Mouse (Mus musculus): ENCODE data around the gene Chad. TPM values are rescaled to one million over a fixed set of nuclear protein-coding genes. Genes with fewer than 3 reads are reported as not detected.

Chad gene
- total and polyA plus RNA-seq, 3 experiments = 0.08 to 0.11 TPM; not detected in 1

- Histone ChIP-seq H3K36me3 (ENCODE audit: control insufficient read depth in 1 of 2, insufficient read depth in 2 of 2, low read length in 2 of 2) (no peaks in the 10 kb centered on the region), H3K9ac (ENCODE audit: control insufficient read depth, low read depth, low read length, poor library complexity, severe bottlenecking) (no peak overlapping the region), H3K9me3 (replicated peaks; ENCODE audit: insufficient read depth, low read length) (no peaks in the 10 kb centered on the region), H3K4me3 (ENCODE audit: control insufficient read depth in 1 of 2, insufficient read depth in 1 of 2, low read depth in 2 of 2, low read length in 2 of 2) (no peak overlapping the region), H3K27me3 (ENCODE audit: control insufficient read depth in 1 of 2, insufficient read depth in 2 of 2, low read length in 2 of 2) (no peaks in the 10 kb centered on the region), H3K4me1 (ENCODE audit: control insufficient read depth in 1 of 2, insufficient read depth in 2 of 2, low read length in 2 of 2) (no peaks in the 10 kb centered on the region), H3K27ac (ENCODE audit: control insufficient read depth, low read depth, low read length) (no peak overlapping the region), H3K79me2 (ENCODE audit: control insufficient read depth, insufficient read depth, low read length, poor library complexity) (no peaks in the 10 kb centered on the region)
- TF ChIP-seq ETS1 (IDR thresholded peaks at IDR 0.05; ENCODE audit: low read depth, low read length) = no peak
- TF ChIP-seq ZKSCAN1 (IDR thresholded peaks at IDR 0.05; ENCODE audit: low read depth, low read length) = no peak
- TF ChIP-seq E2F4 (IDR thresholded peaks at IDR 0.05; ENCODE audit: borderline replicate concordance, low read depth, low read length) = no peak
- no peak for TF ChIP-seq ZC3H11A (IDR thresholded peaks at IDR 0.05; ENCODE audit: low read depth, low read length)
- TF ChIP-seq POLR2AphosphoS2 (IDR thresholded peaks at IDR 0.05; ENCODE audit: low read length) = no peak
- TF ChIP-seq GATA1 (IDR thresholded peaks at IDR 0.05; ENCODE audit: low read depth, low read length) = no peak
- TF ChIP-seq MAZ (IDR thresholded peaks at IDR 0.05; ENCODE audit: low read depth, low read length) = no peak
- no peak for TF ChIP-seq KAT2A (conservative IDR thresholded peaks at IDR 0.05; ENCODE audit: low read depth, low read length)
- no peak for TF ChIP-seq MYB (IDR thresholded peaks at IDR 0.05; ENCODE audit: low read depth, low read length)
- no peak for TF ChIP-seq MYC (IDR thresholded peaks at IDR 0.05; ENCODE audit: low read depth, low read length)
- DNase-seq (ENCODE audit: low read depth, low spot score) = no peak
Observed at GRCm38 (mm10) chr11:94563383-94563782, 1.5 kb upstream of the Chad start.

- H3K36me3 ChIP-seq (ENCODE audit: control insufficient read depth in 1 of 2, insufficient read depth in 2 of 2, low read length in 2 of 2) = no peaks in the 10 kb centered on the region
- no peaks in the 10 kb centered on the region for H3K9me3 ChIP-seq (replicated peaks; ENCODE audit: insufficient read depth, low read length)
- no peak overlapping the region for H3K9ac ChIP-seq (ENCODE audit: control insufficient read depth, low read depth, low read length, poor library complexity, severe bottlenecking)
- H3K27me3 ChIP-seq (ENCODE audit: control insufficient read depth in 1 of 2, insufficient read depth in 2 of 2, low read length in 2 of 2) = no peaks in the 10 kb centered on the region
- no peak for TF ChIP-seq POLR2A (IDR thresholded peaks at IDR 0.05; ENCODE audit: control insufficient read depth in 1 of 2, insufficient read depth in 1 of 2, low read depth in 1 of 2, low read length in 2 of 2, poor library complexity in 1 of 2)
- TF ChIP-seq SMC3 (IDR thresholded peaks at IDR 0.05; ENCODE audit: low read depth, low read length) = no peak
- TF ChIP-seq HCFC1 (IDR thresholded peaks at IDR 0.05; ENCODE audit: low read depth, low read length) = no peak
- no peak overlapping the region for H3K4me3 ChIP-seq (ENCODE audit: control insufficient read depth in 1 of 2, insufficient read depth in 1 of 2, low read depth in 2 of 2, low read length in 2 of 2)
- no peaks in the 10 kb centered on the region for H3K79me2 ChIP-seq (ENCODE audit: control insufficient read depth, insufficient read depth, low read length, poor library complexity)
- DNase-seq (ENCODE audit: low read depth, low spot score) = no peak
- H3K27ac ChIP-seq (ENCODE audit: control insufficient read depth, low read depth, low read length) = no peak overlapping the region
- H3K4me1 ChIP-seq (ENCODE audit: control insufficient read depth in 1 of 2, insufficient read depth in 2 of 2, low read length in 2 of 2) = no peaks in the 10 kb centered on the region
Observed at GRCm38 (mm10) chr11:94563821-94564220, 1.0 kb upstream of the Chad start.

- Histone ChIP-seq H3K9me3 (replicated peaks; ENCODE audit: insufficient read depth, low read length) (no peaks in the 10 kb centered on the region), H3K36me3 (ENCODE audit: control insufficient read depth in 1 of 2, insufficient read depth in 2 of 2, low read length in 2 of 2) (no peaks in the 10 kb centered on the region), H3K4me1 (ENCODE audit: control insufficient read depth in 1 of 2, insufficient read depth in 2 of 2, low read length in 2 of 2) (no peaks in the 10 kb centered on the region), H3K79me2 (ENCODE audit: control insufficient read depth, insufficient read depth, low read length, poor library complexity) (no peaks in the 10 kb centered on the region), H3K4me3 (ENCODE audit: control insufficient read depth in 1 of 2, insufficient read depth in 1 of 2, low read depth in 2 of 2, low read length in 2 of 2) (no peak overlapping the region), H3K9ac (ENCODE audit: control insufficient read depth, low read depth, low read length, poor library complexity, severe bottlenecking) (no peak overlapping the region), H3K27ac (ENCODE audit: control insufficient read depth, low read depth, low read length) (no peak overlapping the region), H3K27me3 (ENCODE audit: control insufficient read depth in 1 of 2, insufficient read depth in 2 of 2, low read length in 2 of 2) (no peaks in the 10 kb centered on the region)
- TF ChIP-seq NELFE (IDR thresholded peaks at IDR 0.05; ENCODE audit: low read depth, low read length) (no peak), MXI1 (IDR thresholded peaks at IDR 0.05; ENCODE audit: low read depth, low read length) (no peak), MYB (IDR thresholded peaks at IDR 0.05; ENCODE audit: low read depth, low read length) (no peak), MAX (IDR thresholded peaks at IDR 0.05; ENCODE audit: low read length) (no peak), RAD21 (IDR thresholded peaks at IDR 0.05; ENCODE audit: low read depth, low read length) (no peak), ZC3H11A (IDR thresholded peaks at IDR 0.05; ENCODE audit: low read depth, low read length) (no peak), TAL1 (IDR thresholded peaks at IDR 0.05; ENCODE audit: low read length) (no peak), USF2 (IDR thresholded peaks at IDR 0.05; ENCODE audit: borderline replicate concordance in 1 of 2, insufficient read depth in 1 of 2, low read depth in 1 of 2, low read length in 2 of 2) (no peak), SIN3A (IDR thresholded peaks at IDR 0.05; ENCODE audit: low read length) (no peak), POLR2AphosphoS5 (IDR thresholded peaks at IDR 0.05; ENCODE audit: borderline replicate concordance, low read depth, low read length) (no peak), MAZ (IDR thresholded peaks at IDR 0.05; ENCODE audit: low read depth, low read length) (no peak)
- no peak for DNase-seq (ENCODE audit: low read depth, low spot score)
Observed at GRCm38 (mm10) chr11:94565151-94565479, 268 bp downstream of the Chad start.

Data from MEL (cell line).